Mouse (Mus musculus): ENCODE data around the gene Ppp1r3d. TPM values are rescaled to one million over a fixed set of nuclear protein-coding genes. Genes with fewer than 3 reads are reported as not detected.

Ppp1r3d gene
- polyA plus RNA-seq, 1 experiment from 2014 or later = 3.3 TPM

DNA sequence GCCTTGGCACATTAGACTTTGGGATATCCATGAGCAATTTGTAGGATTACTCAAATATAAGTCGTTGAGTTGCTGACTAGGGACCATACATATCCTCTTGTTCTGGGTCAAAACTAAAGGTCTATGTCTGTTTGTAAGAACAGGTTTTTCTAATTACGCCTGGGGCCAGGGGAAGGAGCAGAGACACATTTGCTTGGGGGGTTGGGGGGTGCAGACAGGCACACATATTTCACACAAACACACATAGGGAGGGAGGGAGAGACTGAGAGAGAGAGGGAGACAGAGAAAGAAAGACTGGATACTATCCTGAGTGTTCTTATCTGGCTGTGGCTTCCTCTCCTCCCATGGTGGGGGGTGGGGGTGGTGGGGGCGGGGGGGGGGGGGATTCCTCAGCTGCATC, 7.9 kb upstream of the Ppp1r3d start:
- Histone ChIP-seq H3K9me3 (ENCODE audit: control insufficient read depth, low read length) (no peaks in the 10 kb centered on the region), H3K4me3 (ENCODE audit: low read depth, low read length) (no peak overlapping the region), H3K4me2 (replicated peaks; ENCODE audit: low read depth) (no peak overlapping the region), H3K27ac (replicated peaks) (no peak overlapping the region), H3K4me1 (replicated peaks; ENCODE audit: control insufficient read depth, insufficient read depth) (no peaks in the 10 kb centered on the region), H3K27me3 (ENCODE audit: control insufficient read depth, insufficient read depth, low read length) (no peaks in the 10 kb centered on the region), H3K9ac (ENCODE audit: low read length) (no peak overlapping the region), H3K36me3 (ENCODE audit: control insufficient read depth, insufficient read depth, low read length) (no peaks in the 10 kb centered on the region)
- ATAC-seq (ENCODE audit: low FRiP score, low TSS enrichment) = no peak
- 50% methylated on average over 2 of the region's 3 CpGs for WGBS
- TF ChIP-seq EP300 (optimal IDR thresholded peaks at IDR 0.05) = no peak
- no peak for TF ChIP-seq CTCF (IDR thresholded peaks at IDR 0.05; ENCODE audit: low read depth)
- DNase-seq (ENCODE audit: low spot score) = peak; percentile 4

DNA sequence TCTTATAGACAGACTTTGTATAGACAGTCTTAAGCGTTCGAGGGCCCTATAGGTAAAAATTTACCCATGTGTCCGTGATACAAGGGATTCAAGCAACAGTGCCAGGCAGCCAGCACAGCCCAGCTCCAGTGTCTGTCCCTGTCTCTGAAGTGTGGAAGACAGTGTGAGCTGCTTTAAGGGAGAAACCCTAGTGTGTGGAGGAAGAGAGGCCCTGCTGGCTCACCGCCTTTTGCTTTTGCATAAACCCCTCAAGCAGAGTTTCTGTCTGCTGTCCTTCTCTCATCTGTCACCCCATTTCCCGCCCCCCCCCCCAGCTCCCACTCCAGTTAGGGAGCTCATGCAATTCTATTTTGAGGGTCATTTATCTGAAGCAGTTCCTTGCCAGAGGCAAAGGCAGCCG, 7.3 kb upstream of the Ppp1r3d start:
- WGBS = 42% methylated on average over 6 of the region's 6 CpGs
- peak; percentile 7 for DNase-seq (ENCODE audit: low spot score)
- H3K4me1 ChIP-seq (replicated peaks; ENCODE audit: control insufficient read depth, insufficient read depth) = no peaks in the 10 kb centered on the region

DNA sequence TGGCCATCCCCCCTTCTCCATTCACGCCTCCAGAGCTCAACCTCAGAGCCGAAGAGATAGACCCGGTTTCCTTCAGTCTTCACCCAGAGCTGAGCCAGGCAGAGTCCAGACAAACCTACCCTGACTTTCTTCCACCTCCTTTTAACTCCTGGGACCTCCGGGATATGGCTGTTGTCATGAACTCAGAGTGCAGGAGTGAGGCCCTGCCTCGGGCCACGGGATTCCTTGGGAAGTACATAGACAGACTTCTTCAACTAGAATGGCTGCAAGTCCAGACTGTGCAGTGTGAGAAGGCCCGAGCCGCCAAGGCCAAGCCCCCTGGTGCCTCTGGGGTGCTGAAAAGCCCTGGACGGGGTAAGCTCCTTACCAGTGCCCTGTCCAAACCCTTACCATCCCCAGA, 6.3 kb upstream of the Ppp1r3d start:
- WGBS = 86% methylated on average over 9 of the region's 9 CpGs
- Histone ChIP-seq H3K27me3 (ENCODE audit: control insufficient read depth, insufficient read depth, low read length) (no peaks in the 10 kb centered on the region), H3K4me3 (ENCODE audit: low read depth, low read length) (no peak overlapping the region), H3K4me2 (replicated peaks; ENCODE audit: low read depth) (no peak overlapping the region), H3K27ac (replicated peaks) (no peak overlapping the region), H3K9me3 (ENCODE audit: control insufficient read depth, low read length) (no peaks in the 10 kb centered on the region), H3K36me3 (ENCODE audit: control insufficient read depth, insufficient read depth, low read length) (no peaks in the 10 kb centered on the region), H3K4me1 (replicated peaks; ENCODE audit: control insufficient read depth, insufficient read depth) (no peaks in the 10 kb centered on the region), H3K9ac (ENCODE audit: low read length) (no peak overlapping the region)
- TF ChIP-seq EP300 (optimal IDR thresholded peaks at IDR 0.05) (no peak), CTCF (IDR thresholded peaks at IDR 0.05; ENCODE audit: low read depth) (no peak)
- no peak for ATAC-seq (ENCODE audit: low FRiP score, low TSS enrichment)
- peak; percentile 12 for DNase-seq (ENCODE audit: low spot score)

More for the DNA sequence above, 7.3 kb upstream of the Ppp1r3d start:
- Histone ChIP-seq H3K4me2 (replicated peaks; ENCODE audit: low read depth) (no peak overlapping the region), H3K36me3 (ENCODE audit: control insufficient read depth, insufficient read depth, low read length) (no peaks in the 10 kb centered on the region), H3K27me3 (ENCODE audit: control insufficient read depth, insufficient read depth, low read length) (no peaks in the 10 kb centered on the region), H3K4me3 (ENCODE audit: low read depth, low read length) (no peak overlapping the region), H3K9me3 (ENCODE audit: control insufficient read depth, low read length) (no peaks in the 10 kb centered on the region), H3K9ac (ENCODE audit: low read length) (no peak overlapping the region), H3K27ac (replicated peaks) (no peak overlapping the region)
- TF ChIP-seq CTCF (IDR thresholded peaks at IDR 0.05; ENCODE audit: low read depth) (no peak), EP300 (optimal IDR thresholded peaks at IDR 0.05) (no peak)
- ATAC-seq (ENCODE audit: low FRiP score, low TSS enrichment) = no peak

DNA sequence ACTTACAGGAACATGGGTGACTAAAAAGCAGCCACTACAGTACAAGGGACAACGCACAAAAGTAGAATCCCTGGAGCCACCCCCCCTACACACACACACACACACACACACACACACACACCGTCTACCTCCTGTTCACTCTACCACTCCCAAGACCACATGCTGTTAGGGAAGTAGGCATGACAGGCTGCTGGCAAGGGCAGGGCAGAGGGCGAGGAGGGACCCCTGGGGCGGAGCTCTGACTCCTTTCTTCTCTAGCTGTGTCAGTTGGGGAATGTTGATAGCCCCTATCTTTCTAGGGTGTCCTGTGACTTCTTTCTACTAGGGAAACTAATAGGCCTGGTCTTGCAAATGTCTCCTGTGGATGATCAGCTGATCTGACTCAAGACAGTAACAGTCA, 2.7 kb upstream of the Ppp1r3d start:
- 76% methylated on average over 4 of the region's 4 CpGs for WGBS

DNA sequence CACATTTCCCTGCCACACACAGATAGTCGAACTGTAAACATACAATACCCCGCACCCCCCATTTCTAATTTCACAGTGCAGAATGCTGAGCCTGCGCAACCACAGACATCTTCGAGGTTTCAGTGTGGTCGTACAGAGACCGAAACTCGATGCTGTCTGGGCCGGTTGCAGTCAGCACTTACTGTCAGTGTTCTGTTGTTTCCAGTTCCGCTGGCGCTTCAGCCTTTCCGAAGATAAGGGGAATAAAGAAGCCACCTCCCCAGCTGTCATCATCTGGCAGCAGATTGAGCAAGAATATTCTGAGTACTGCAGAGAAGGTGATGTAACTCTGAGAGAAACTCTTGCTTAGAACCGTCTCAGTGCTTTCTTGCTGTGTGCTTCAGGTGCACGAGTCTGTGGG, 2.2 kb upstream of the Ppp1r3d start:
- Histone ChIP-seq H3K4me3 (ENCODE audit: low read depth, low read length) (no peak overlapping the region), H3K4me2 (replicated peaks; ENCODE audit: low read depth) (no peak overlapping the region), H3K36me3 (ENCODE audit: control insufficient read depth, insufficient read depth, low read length) (no peaks in the 10 kb centered on the region), H3K9me3 (ENCODE audit: control insufficient read depth, low read length) (no peaks in the 10 kb centered on the region), H3K27ac (replicated peaks) (no peak overlapping the region), H3K4me1 (replicated peaks; ENCODE audit: control insufficient read depth, insufficient read depth) (peaks cover 7% of the 10 kb centered on the region; the same call in 1 of the 2 replicates), H3K9ac (ENCODE audit: low read length) (no peak overlapping the region), H3K27me3 (ENCODE audit: control insufficient read depth, insufficient read depth, low read length) (no peaks in the 10 kb centered on the region)
- no peak for ATAC-seq (ENCODE audit: low FRiP score, low TSS enrichment)
- TF ChIP-seq CTCF (IDR thresholded peaks at IDR 0.05; ENCODE audit: low read depth) (no peak), EP300 (optimal IDR thresholded peaks at IDR 0.05) (no peak)
- WGBS = 66% methylated on average over 13 of the region's 13 CpGs
- peak; percentile 11 for DNase-seq (ENCODE audit: low spot score)

More for the DNA sequence above, 2.7 kb upstream of the Ppp1r3d start:
- peak; percentile 11 for DNase-seq (ENCODE audit: low spot score)
- H3K27ac ChIP-seq (replicated peaks) = no peak overlapping the region
- no peaks in the 10 kb centered on the region for H3K36me3 ChIP-seq (ENCODE audit: control insufficient read depth, insufficient read depth, low read length)
- no peak overlapping the region for H3K9ac ChIP-seq (ENCODE audit: low read length)
- TF ChIP-seq CTCF (IDR thresholded peaks at IDR 0.05; ENCODE audit: low read depth) = no peak
- no peak for TF ChIP-seq EP300 (optimal IDR thresholded peaks at IDR 0.05)
- H3K4me1 ChIP-seq (replicated peaks; ENCODE audit: control insufficient read depth, insufficient read depth) = peaks cover 7% of the 10 kb centered on the region; the same call in 1 of the 2 replicates
- H3K9me3 ChIP-seq (ENCODE audit: control insufficient read depth, low read length) = no peaks in the 10 kb centered on the region
- no peak for ATAC-seq (ENCODE audit: low FRiP score, low TSS enrichment)
- H3K4me3 ChIP-seq (ENCODE audit: low read depth, low read length) = no peak overlapping the region
- H3K27me3 ChIP-seq (ENCODE audit: control insufficient read depth, insufficient read depth, low read length) = no peaks in the 10 kb centered on the region
- no peak overlapping the region for H3K4me2 ChIP-seq (replicated peaks; ENCODE audit: low read depth)

DNA sequence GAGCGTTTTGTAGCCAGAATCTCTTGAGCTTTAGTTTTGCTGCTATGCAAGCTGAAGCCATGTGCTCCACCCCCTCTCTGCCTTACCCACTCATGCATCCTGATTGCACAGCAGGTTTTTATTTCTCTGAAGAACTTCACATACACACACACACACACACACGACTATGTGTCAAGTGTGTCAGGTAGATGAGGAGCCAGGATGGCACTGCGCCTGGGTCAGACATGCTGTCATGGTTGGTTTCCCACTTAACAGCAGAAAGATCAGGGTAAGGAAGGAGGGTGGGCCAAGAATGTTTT, 827 bp upstream of the Ppp1r3d start:
- TF ChIP-seq EP300 (optimal IDR thresholded peaks at IDR 0.05) = no peak
- no peak for TF ChIP-seq CTCF (IDR thresholded peaks at IDR 0.05; ENCODE audit: low read depth)
- Histone ChIP-seq H3K4me1 (replicated peaks; ENCODE audit: control insufficient read depth, insufficient read depth) (peaks cover 7% of the 10 kb centered on the region; the same call in 1 of the 2 replicates), H3K27ac (replicated peaks) (no peak overlapping the region), H3K9me3 (ENCODE audit: control insufficient read depth, low read length) (no peaks in the 10 kb centered on the region), H3K36me3 (ENCODE audit: control insufficient read depth, insufficient read depth, low read length) (no peaks in the 10 kb centered on the region), H3K27me3 (ENCODE audit: control insufficient read depth, insufficient read depth, low read length) (no peaks in the 10 kb centered on the region), H3K4me2 (replicated peaks; ENCODE audit: low read depth) (peak overlapping the region; percentile 95), H3K4me3 (ENCODE audit: low read depth, low read length) (peak overlapping the region; percentile 59; the same call in 1 of the 2 replicates), H3K9ac (ENCODE audit: low read length) (no peak overlapping the region)
- no peak for ATAC-seq (ENCODE audit: low FRiP score, low TSS enrichment)
- 32% methylated on average over 3 of the region's 3 CpGs for WGBS
- DNase-seq (ENCODE audit: low spot score) = no peak

All from stomach, postnatal 0 days (tissue).